Mouse (Mus musculus) heart, adult 2 months (tissue): ENCODE data around the gene Sall4.

Source experiments
- CTCF ChIP-seq: fragments of 200-600 bp; IDR thresholded peaks from 2 replicates; pipeline ENCODE4 v1.8.1; 2022; ENCODE audit warnings: antibody characterized with exemption, mild to moderate bottlenecking, moderate library complexity
- EP300 ChIP-seq: fragments of 200-500 bp; IDR thresholded peaks from 2 replicates; pipeline ENCODE4 v1.6.1; 2011; ENCODE audit warnings: low read depth, low read length, control low read depth; ENCODE audit not compliant: insufficient read depth
- POLR2A ChIP-seq: fragments of 200-500 bp; IDR thresholded peaks from 2 replicates; pipeline ENCODE4 v1.6.1; 2011; ENCODE audit warnings: mild to moderate bottlenecking, low read depth, low read length, control low read depth; ENCODE audit not compliant: insufficient read depth

- no peak for TF ChIP-seq POLR2A
- no peak for TF ChIP-seq EP300
- TF ChIP-seq CTCF, result no peak
Measured at GRCm38 (mm10) chr2:168742059-168742627, 25.6 kb downstream of the Sall4 start, which contains the start of gene Atp9a.
